10 mouse cellular contexts compared by ENCODE assay signal in genomic region chr8:125128305-125128704, GRCm38 (mm10).
A peak's percentile ranks its signal among the peaks of the same experiment; 100 is the strongest.
DNase-seq lines count a peak whose midpoint lies in the region; ATAC-seq lines count a peak whose summit lies in the region.
"Had no signal": no experiment of that assay in that cellular context is flagged by ENCODE, and none has a peak within 500 bp of the region (broad histone marks: within the 10 kb centered on the region; RNA-seq: fewer than 3 reads in every experiment).

No protein-coding gene starts in this region.

- no peak overlapping the region for H3K4me3 ChIP-seq in embryonic facial prominence, embryonic 14.5 days (ENCODE audit: low read depth, low read length)
- H3K4me3 ChIP-seq: heart, embryonic 13.5 days; myocyte had no signal

- DNase-seq in cerebellum, adult 18-20 months = peak; percentile 16 to 22
- DNase-seq in cerebellum, adult 9-10 months = no peak
- peak; percentile 35 for DNase-seq in layer of hippocampus, adult 11-12 months (ENCODE audit: low spot score)
- DNase-seq in layer of hippocampus, adult 18-20 months (ENCODE audit: low spot score in 2 of 2) = no peak
- DNase-seq in NIH3T3 (ENCODE audit: low read depth) = peak; percentile 71
- DNase-seq in embryonic facial prominence, embryonic 14.5 days (ENCODE audit: low spot score) = peak; percentile 60
- peak; percentile 54 for DNase-seq in lung, postnatal 14 days
- DNase-seq in yolk sac, embryonic 10.5 days (ENCODE audit: low spot score) = peak; percentile 24

- no peaks in the 10 kb centered on the region for H3K9me3 ChIP-seq in embryonic facial prominence, embryonic 14.5 days (ENCODE audit: control insufficient read depth, low read length)
- H3K9me3 ChIP-seq: heart, embryonic 13.5 days had no signal

- H3K4me2 ChIP-seq in embryonic facial prominence, embryonic 14.5 days (ENCODE audit: low read depth, low read length) = no peak overlapping the region
- H3K4me2 ChIP-seq: heart, embryonic 13.5 days had no signal

- H3K27ac ChIP-seq in embryonic facial prominence, embryonic 14.5 days (replicated peaks; ENCODE audit: low read depth, low read length) = no peak overlapping the region
- H3K27ac ChIP-seq: heart, embryonic 13.5 days had no signal

- WGBS in embryonic facial prominence, embryonic 14.5 days = 27% methylated on average over 6 of the region's 6 CpGs

- H3K27me3 ChIP-seq in embryonic facial prominence, embryonic 14.5 days (replicated peaks; ENCODE audit: control insufficient read depth, insufficient read depth, low read length) = peaks cover 1% of the 10 kb centered on the region
- H3K27me3 ChIP-seq: heart, embryonic 13.5 days had no signal

- H3K36me3 ChIP-seq in embryonic facial prominence, embryonic 14.5 days (ENCODE audit: control insufficient read depth, insufficient read depth, low read length) = no peaks in the 10 kb centered on the region
- H3K36me3 ChIP-seq: heart, embryonic 13.5 days had no signal

- H3K4me1 ChIP-seq in embryonic facial prominence, embryonic 14.5 days (ENCODE audit: control insufficient read depth, insufficient read depth, low read length) = no peaks in the 10 kb centered on the region

- H3K9ac ChIP-seq in embryonic facial prominence, embryonic 14.5 days (ENCODE audit: low read depth, low read length) = no peak overlapping the region
- H3K9ac ChIP-seq: heart, embryonic 13.5 days had no signal

- no peak for ATAC-seq in embryonic facial prominence, embryonic 14.5 days (ENCODE audit: low read depth)

Comparison
In these comparisons a context has a peak if more than half of its experiments do, and no peak if none do; other contexts are left out.
1. DNase-seq: peak in cerebellum, adult 18-20 months (2 of 2), layer of hippocampus, adult 11-12 months (single experiment), NIH3T3 (single experiment), embryonic facial prominence, embryonic 14.5 days (single experiment), lung, postnatal 14 days (single experiment) and yolk sac, embryonic 10.5 days (single experiment); none in cerebellum, adult 9-10 months (single experiment) and layer of hippocampus, adult 18-20 months (0 of 2).